Mouse (Mus musculus): ENCODE data around the gene Gm3755. TPM values are rescaled to one million over a fixed set of nuclear protein-coding genes. Genes with fewer than 3 reads are reported as not detected.
"Not testable (repeated sequence)": the region's sequence is repeated elsewhere in the genome, so short reads cannot be mapped to it uniquely, and the experiment has no call there.

The Gm3755 gene
- polyA plus RNA-seq (2016; fragmentation: Nextera tagmentation; extraction: Ambion mirVana), result 0.23 TPM in 1 of 2 replicates, not detected in the other

- not testable (repeated sequence) for ATAC-seq (ENCODE audit: low FRiP score, low read depth); H3K9ac ChIP-seq; H3K36me3 ChIP-seq; H3K27ac ChIP-seq; H3K4me1 ChIP-seq; H3K4me2 ChIP-seq (replicated peaks); H3K9me3 ChIP-seq; H3K4me3 ChIP-seq; H3K27me3 ChIP-seq (replicated peaks)
- no CpG with 5 or more reads among the region's 2 CpGs for WGBS
Observed at GRCm38 (mm10) chr14:7450817-7451216, at the start of gene Gm3755. Gm3755 (minus strand) TSS chr14:7450917.

GRCm38 (mm10) chr14:7488731-7489130 is 38.0 kb upstream of the Gm3755 start:
- H3K9me3 ChIP-seq; H3K4me1 ChIP-seq; ATAC-seq (ENCODE audit: low FRiP score, low read depth); H3K27me3 ChIP-seq (replicated peaks); H3K36me3 ChIP-seq; H3K27ac ChIP-seq: not testable (repeated sequence)
- WGBS, result 2% methylated on average over 13 of the region's 18 CpGs
- Histone ChIP-seq H3K4me3 (peak overlapping the region; percentile 39), H3K4me2 (replicated peaks) (peak overlapping the region; percentile 63), H3K9ac (peak overlapping the region; percentile 38; the same call in 1 of the 2 replicates)

- ATAC-seq (ENCODE audit: low FRiP score, low read depth); H3K4me1 ChIP-seq; H3K4me3 ChIP-seq; H3K36me3 ChIP-seq; H3K27me3 ChIP-seq (replicated peaks); H3K4me2 ChIP-seq (replicated peaks); H3K27ac ChIP-seq; H3K9me3 ChIP-seq; H3K9ac ChIP-seq: not testable (repeated sequence)
- 75% methylated on average over 1 of the region's 3 CpGs for WGBS
Observed at GRCm38 (mm10) chr14:7483662-7484061, 32.9 kb upstream of the Gm3755 start, which contains the start of gene Gm3752. Gm3752 (minus strand) TSS chr14:7483762.

- WGBS, result 83% methylated on average over 2 of the region's 2 CpGs
- H3K4me2 ChIP-seq (replicated peaks); H3K9ac ChIP-seq; H3K9me3 ChIP-seq; H3K4me3 ChIP-seq; H3K36me3 ChIP-seq; H3K4me1 ChIP-seq; ATAC-seq (ENCODE audit: low FRiP score, low read depth); H3K27me3 ChIP-seq (replicated peaks); H3K27ac ChIP-seq: not testable (repeated sequence)
Observed at GRCm38 (mm10) chr14:7422496-7422895, 28.2 kb downstream of the Gm3755 start.

Other genes with a start within 250 kb of the Gm3755 start
- gene Gm3727, start 186.2 kb downstream of the Gm3755 start, polyA plus RNA-seq (2016; fragmentation: Nextera tagmentation; extraction: Ambion mirVana), result not detected in 2 replicates
- 3.3 and 3.7 TPM in 2 replicates for gene Gm3739, start 135.9 kb downstream of the Gm3755 start, polyA plus RNA-seq (2016; fragmentation: Nextera tagmentation; extraction: Ambion mirVana)
- not detected in 2 replicates for gene Gm5797, start 118.5 kb downstream of the Gm3755 start, polyA plus RNA-seq (2016; fragmentation: Nextera tagmentation; extraction: Ambion mirVana)
- gene Gm8374, start 85.8 kb downstream of the Gm3755 start, polyA plus RNA-seq (2016; fragmentation: Nextera tagmentation; extraction: Ambion mirVana), result not detected in 2 replicates
- 3.9 and 4.1 TPM in 2 replicates for gene Gm3752, start 32.8 kb upstream of the Gm3755 start, polyA plus RNA-seq (2016; fragmentation: Nextera tagmentation; extraction: Ambion mirVana)
- 1.9 and 2.7 TPM in 2 replicates for gene Gm3558, start 117.6 kb upstream of the Gm3755 start, polyA plus RNA-seq (2016; fragmentation: Nextera tagmentation; extraction: Ambion mirVana)
- not detected in 2 replicates for gene Gm10338, start 144.7 kb upstream of the Gm3755 start, polyA plus RNA-seq (2016; fragmentation: Nextera tagmentation; extraction: Ambion mirVana)
- not detected in 2 replicates for gene Gm10128, start 193.1 kb upstream of the Gm3755 start, polyA plus RNA-seq (2016; fragmentation: Nextera tagmentation; extraction: Ambion mirVana)

All from neural tube, embryonic 12.5 days (tissue).